Mouse (Mus musculus) cerebellum, postnatal 14 days (tissue): ENCODE results near the gene Gm49337.

Source experiments
- DNase-seq, 2 experiments: peaks; one replicate each; pipeline ENCODE4 v3.0.0; 2021; ENCODE audit warnings: mixed read lengths in 2 of 2

The Gm49337 gene

DNA sequence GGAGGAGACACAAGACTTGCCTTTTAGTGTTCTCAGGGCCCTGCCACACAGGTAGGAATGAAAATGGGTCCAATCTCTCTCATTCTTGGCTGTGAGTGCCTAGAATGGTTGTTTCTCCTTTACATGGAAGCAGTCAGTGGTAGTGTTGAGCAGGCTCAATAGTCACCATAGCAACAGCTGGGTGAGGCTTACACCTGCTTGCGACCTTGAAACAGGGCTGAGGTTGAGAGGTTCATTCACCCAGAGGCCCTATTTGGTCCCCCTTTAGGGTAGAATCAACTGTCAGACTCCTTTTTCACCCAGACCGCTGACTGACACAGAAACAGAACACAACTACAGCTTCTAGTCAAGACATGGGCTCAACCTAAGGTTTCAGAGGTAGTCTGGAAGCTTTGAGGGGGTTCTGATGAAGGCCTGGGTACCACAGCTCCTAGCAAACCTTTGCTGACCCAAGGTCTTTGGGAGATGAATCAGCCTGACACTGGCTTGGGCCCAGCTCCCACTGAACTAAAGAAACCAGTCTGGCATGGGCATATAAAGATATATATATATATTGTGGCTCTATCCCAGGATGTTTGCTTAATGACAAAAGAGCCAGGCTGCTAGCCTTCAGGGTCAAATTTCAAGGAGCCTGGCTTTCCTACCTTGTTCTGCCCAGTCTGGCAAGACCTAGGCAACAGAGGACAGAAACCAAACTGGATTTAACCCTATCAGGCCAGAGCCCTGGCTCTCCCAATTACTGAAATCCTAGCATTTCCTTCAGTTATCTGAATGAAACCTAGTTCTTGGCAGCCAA, 8.2 kb upstream of the Gm49337 start:
- no peak for DNase-seq

- DNase-seq, result no peak
Observed at GRCm38 (mm10) chr4:116165708-116166407, 7.3 kb upstream of the Gm49337 start.

DNA sequence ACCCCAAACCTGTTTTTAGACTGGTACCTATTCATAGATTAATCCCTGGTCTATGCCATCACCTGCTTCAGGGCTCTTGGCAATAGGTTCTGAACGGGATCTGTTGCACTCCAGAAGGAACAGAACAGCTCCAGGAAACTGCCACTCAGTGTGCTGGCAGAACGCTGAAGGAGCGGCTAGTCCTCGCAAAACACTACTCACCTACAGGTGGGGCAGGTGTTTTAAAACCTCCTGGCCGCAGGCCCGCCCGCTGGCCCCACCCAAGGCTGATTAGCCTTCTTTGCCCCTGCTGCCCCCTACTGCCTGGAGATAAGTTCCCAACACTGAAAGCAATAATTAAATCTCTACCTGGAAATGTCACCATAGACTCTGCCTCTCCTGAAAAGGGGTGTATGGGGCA, 5.8 kb upstream of the Gm49337 start, which contains the start of gene Tspan1:
Gene Tspan1 (minus strand): TSS at position 198 of the 400 bp plus-strand sequence.
- peak; percentile 60 for DNase-seq

DNA sequence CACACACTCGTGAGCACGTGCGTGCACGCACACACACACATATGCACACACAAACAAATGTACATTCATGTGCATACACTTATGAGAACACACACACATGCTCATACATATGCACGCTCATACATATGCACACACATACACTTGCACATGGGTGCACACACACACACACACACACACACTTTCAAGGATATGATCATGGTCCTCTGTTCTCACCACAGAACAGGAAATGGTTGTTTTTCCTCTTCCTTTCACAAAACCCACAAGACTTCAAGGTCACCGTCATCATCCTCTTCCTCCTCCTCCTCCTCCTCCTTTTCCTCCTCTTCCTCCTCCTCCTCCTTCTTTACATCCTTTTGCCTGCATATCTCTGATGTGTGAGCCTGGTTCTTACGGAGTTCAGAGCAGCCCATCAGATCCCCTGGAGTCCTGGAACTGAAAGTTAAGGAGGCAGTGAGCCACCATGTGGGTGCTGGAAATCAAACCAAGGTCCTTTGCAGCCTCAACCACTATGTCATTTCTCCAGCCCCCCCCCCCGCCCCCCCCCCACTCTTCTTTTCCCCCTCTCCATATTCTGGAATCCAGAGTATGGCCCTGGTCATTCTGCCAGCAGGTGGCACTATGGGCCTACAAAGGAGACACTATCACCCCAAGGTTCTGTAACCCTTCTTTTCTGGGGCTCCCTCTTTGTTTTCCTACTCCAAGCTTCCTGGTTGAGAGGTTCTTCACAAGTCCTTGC, 4.4 kb upstream of the Gm49337 start:
- DNase-seq, result peak; percentile 92 to 96

DNA sequence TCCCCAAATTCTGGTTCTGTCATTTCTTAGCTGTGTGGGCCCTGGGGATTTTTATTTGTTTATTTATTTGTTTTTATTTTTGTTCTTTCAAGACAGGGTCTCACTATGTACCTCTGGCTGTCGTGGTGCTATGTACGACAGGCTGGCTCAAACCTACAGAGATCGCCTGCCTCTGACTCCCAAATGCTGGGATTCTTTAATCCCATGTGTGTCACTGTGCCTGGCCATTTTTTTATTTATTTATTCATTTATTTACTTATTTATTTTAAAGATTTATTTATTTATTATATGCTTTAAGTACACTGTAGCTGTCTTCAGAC, 3.9 kb upstream of the Gm49337 start:
- no peak for DNase-seq

DNA sequence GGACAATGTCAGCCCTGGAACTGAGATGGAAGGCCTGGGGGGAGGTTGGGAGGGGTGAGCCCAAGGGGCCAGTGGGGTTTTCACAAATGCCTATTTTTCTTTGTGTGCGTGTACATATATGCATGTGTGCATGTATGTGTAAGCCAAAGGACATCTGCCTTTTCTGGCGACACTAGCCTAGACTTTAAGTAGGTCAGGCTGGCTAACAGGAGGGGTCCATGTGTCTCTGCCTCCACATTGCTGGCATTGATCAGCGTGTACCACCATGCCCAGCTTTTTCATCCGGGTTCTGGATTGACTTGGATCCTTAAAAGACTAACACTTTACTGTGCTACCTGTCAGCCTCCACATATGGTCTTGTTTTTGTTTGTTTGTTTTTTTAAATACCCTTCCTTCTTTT, 568 bp downstream of the Gm49337 start:
- peak; percentile 40 to 49 for DNase-seq

GRCm38 (mm10) chr4:116174466-116175116, 1.4 kb downstream of the Gm49337 start:
- DNase-seq, result peak; percentile 50 to 65

- peak in 1 of 2 experiments; percentile 46 for DNase-seq
Observed at GRCm38 (mm10) chr4:116175136-116175535, 2.0 kb downstream of the Gm49337 start.

GRCm38 (mm10) chr4:116175711-116176542, 2.7 kb downstream of the Gm49337 start:
- DNase-seq, result peak; percentile 78 to 81

- DNase-seq, result peak; percentile 99
Observed at GRCm38 (mm10) chr4:116176543-116176988, 3.4 kb downstream of the Gm49337 start.

DNA sequence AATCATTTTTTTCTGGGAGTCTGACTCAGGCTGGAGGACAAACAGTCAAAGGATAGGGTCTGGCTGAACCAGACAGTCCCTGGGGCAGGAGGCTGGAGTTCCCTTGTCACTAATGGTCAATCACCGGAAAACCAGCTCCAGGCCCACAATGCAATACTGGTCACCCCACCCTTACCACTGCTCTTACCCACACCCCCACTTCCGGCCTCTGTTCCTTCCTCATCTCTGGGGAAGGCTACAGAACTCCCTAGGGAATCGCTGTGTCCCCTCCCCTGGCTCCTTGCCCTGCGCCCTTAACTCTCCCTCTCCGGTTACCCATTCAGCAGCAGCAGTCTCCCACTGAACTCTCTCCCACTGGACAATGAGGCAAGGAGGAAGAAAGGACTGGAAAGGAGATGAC, 4.0 kb downstream of the Gm49337 start:
- peak; percentile 75 to 78 for DNase-seq

- DNase-seq, result no peak
Observed at GRCm38 (mm10) chr4:116182079-116182478, 8.9 kb downstream of the Gm49337 start.

- DNase-seq, result peak; percentile 77 to 84
Observed at GRCm38 (mm10) chr4:116182745-116183144, 9.6 kb downstream of the Gm49337 start.

DNA sequence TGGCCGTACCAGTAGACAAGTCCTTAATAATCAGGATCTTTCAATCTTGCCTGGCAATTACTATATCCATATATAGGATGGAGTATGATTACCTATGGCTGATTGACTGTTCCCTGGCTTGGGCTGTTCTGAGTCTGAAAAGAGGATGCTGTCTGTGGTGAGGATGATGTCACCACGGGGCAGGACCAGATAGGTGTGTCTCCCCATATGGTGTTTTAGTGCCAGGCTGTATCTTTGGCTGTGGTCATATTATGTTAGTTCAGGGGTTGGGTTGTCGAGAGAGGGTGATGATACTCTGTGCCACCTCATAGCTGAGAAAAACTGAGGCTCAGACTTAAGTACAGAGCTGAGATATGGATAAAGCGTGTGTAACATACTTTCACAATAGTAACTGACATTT, 11.9 kb downstream of the Gm49337 start:
- DNase-seq, result no peak

GRCm38 (mm10) chr4:116192286-116192835, 19.2 kb downstream of the Gm49337 start:
- DNase-seq, result no peak

- no peak for DNase-seq
Observed at GRCm38 (mm10) chr4:116193583-116194383, 20.6 kb downstream of the Gm49337 start.

DNA sequence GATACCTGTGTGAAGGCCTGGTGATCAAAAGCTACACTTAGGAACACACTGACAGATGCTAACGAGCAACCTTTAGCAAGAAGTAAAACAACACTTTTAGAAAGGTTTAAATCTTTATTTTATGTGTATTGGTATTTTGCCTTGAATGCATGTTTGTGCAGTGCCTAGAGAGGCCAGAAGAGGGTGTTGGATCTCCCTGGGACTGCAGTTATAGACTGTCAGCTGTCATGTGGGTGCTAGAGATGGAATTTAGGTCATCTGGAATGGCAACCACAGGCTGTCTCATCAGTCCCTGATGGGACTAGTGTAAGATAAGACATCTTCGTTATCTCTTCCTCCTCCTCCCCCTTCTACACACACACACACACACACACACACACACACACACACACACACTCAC, 25.2 kb downstream of the Gm49337 start:
- DNase-seq, result peak; percentile 40 to 63

DNA sequence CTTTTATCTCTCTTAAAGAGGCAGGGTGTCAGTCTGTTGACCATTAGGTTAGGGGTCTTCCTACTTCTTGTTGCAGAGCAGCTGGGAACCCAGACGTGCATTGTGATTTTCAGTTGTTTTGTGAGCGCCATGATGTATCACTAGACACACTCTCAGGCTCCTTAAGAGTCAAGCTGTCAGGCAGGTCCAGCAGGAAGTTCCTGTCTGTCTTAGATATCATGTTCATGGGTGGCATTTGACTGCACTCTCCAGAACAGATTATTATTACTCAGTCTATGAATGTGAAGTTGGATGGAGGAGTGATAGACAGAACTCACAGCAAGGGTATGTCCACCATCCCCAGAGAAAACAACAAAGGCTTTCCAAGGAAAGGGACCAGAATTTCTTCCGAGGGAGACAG, 31.2 kb downstream of the Gm49337 start:
- no peak for DNase-seq

- no peak for DNase-seq
Observed at GRCm38 (mm10) chr4:116206531-116206930, 33.3 kb downstream of the Gm49337 start.

GRCm38 (mm10) chr4:116208891-116209290, 35.7 kb downstream of the Gm49337 start:
- no peak for DNase-seq
